Mouse (Mus musculus) intestine, postnatal 0 days (tissue): Measurements from ENCODE around the gene Ovgp1. TPM values are rescaled to one million over a fixed set of nuclear protein-coding genes. Genes with fewer than 3 reads are reported as not detected.

ENCODE experiments used
- ATAC-seq: fragments of 200-750 bp; cut with Nextera tagmentation; 2 replicates; pipeline ENCODE4 v1.8.0; 2017; ENCODE audit warnings: mild to moderate bottlenecking, moderate TSS enrichment, moderate library complexity
- H3K27ac ChIP-seq: fragments of 300-500 bp; sonication (generic); 2 replicates; pipeline ENCODE4 v1.5.1; 2014; ENCODE audit warnings: mild to moderate bottlenecking, low read depth, low read length, moderate library complexity
- H3K27me3 ChIP-seq: fragments of 300-500 bp; sonication (generic); replicated peaks from 2 replicates; pipeline ENCODE4 v1.6.1; 2014; ENCODE audit warnings: low read length, mixed read lengths; ENCODE audit not compliant: control insufficient read depth, insufficient read depth
- H3K36me3 ChIP-seq: fragments of 300-500 bp; sonication (generic); 2 replicates; pipeline ENCODE4 v1.6.1; 2014; ENCODE audit warnings: mild to moderate bottlenecking, moderate library complexity; ENCODE audit not compliant: control insufficient read depth, insufficient read depth
- H3K4me1 ChIP-seq: fragments of 300-500 bp; sonication (generic); replicated peaks from 2 replicates; pipeline ENCODE4 v1.6.1; 2014; ENCODE audit warnings: antibody characterized with exemption, low read length, mixed read lengths; ENCODE audit not compliant: control insufficient read depth, insufficient read depth
- H3K4me2 ChIP-seq: fragments of 300-500 bp; sonication (generic); replicated peaks from 2 replicates; pipeline ENCODE4 v1.6.1; 2014; ENCODE audit warnings: low read depth, mild to moderate bottlenecking, moderate library complexity
- H3K4me3 ChIP-seq: fragments of 300-500 bp; sonication (generic); 2 replicates; pipeline ENCODE4 v1.5.1; 2014; ENCODE audit warnings: low read depth, low read length
- H3K9ac ChIP-seq: fragments of 300-500 bp; sonication (generic); 2 replicates; pipeline ENCODE4 v1.6.1; 2014; ENCODE audit warnings: mild to moderate bottlenecking, low read depth, low read length
- H3K9me3 ChIP-seq: fragments of 300-500 bp; sonication (generic); 2 replicates; pipeline ENCODE4 v1.6.1; 2016; ENCODE audit warnings: mixed run types; ENCODE audit not compliant: control insufficient read depth
- CTCF ChIP-seq: sonication (generic); IDR thresholded peaks from 2 replicates; pipeline ENCODE4 v1.5.1; 2016; ENCODE audit warnings: low read depth, mild to moderate bottlenecking, control low read depth, antibody characterized with exemption, moderate library complexity
- WGBS: fragments of 180-500 bp; shearing (Covaris S2); extraction: QIAGEN DNeasy Blood & Tissue Kit; methylation state at CpG from one replicate; pipeline ENCODE4 v1.1.7; 2014; 5-methylcytosine and 5-hydroxymethylcytosine counted together
- polyA plus RNA-seq: library from polyadenylated mRNA; unstranded; fragments of >200 nt; fragmentation: Nextera tagmentation; extraction: Ambion mirVana; gene quantifications from 2 replicates; pipeline ENCODE4 v1.2.1, GENCODE M21; 2015

Ovgp1 gene
- polyA plus RNA-seq, 1 experiment from 2014 or later: 0.20 TPM

- Histone ChIP-seq H3K27ac (no peak within 1 kb of the TSS), H3K9me3 (no peaks in the 10 kb centered on the region), H3K4me3 (no peak within 1 kb of the TSS), H3K36me3 (peaks cover 1% of the 10 kb centered on the region; the same call in 1 of the 2 replicates), H3K4me2 (no peak within 1 kb of the TSS), H3K27me3 (no peaks in the 10 kb centered on the region), H3K9ac (no peak within 1 kb of the TSS), H3K4me1 (no peaks in the 10 kb centered on the region)
- ATAC-seq: no peak
- TF ChIP-seq CTCF: no peak
- WGBS: 78% methylated on average over 8 of the region's 8 CpGs
Observed at GRCm38 (mm10) chr3:105932240-105933071, 41.1 kb upstream of the Ovgp1 start, which contains the start of gene I830077J02Rik. Gene I830077J02Rik (minus strand): TSS chr3:105932664.

GRCm38 (mm10) chr3:105933926-105934325 lies 39.6 kb upstream of the Ovgp1 start:
- H3K27ac ChIP-seq: no peak overlapping the region
- H3K4me3 ChIP-seq: no peak overlapping the region
- H3K4me1 ChIP-seq: no peaks in the 10 kb centered on the region
- no peak for TF ChIP-seq CTCF
- no peaks in the 10 kb centered on the region for H3K27me3 ChIP-seq
- H3K9me3 ChIP-seq: no peaks in the 10 kb centered on the region
- WGBS: 89% methylated on average over 6 of the region's 6 CpGs
- no peak overlapping the region for H3K9ac ChIP-seq
- no peak overlapping the region for H3K4me2 ChIP-seq
- ATAC-seq: no peak
- peaks cover 7% of the 10 kb centered on the region; the same call in 1 of the 2 replicates for H3K36me3 ChIP-seq

- Histone ChIP-seq H3K4me2 (no peak overlapping the region), H3K27ac (no peak overlapping the region), H3K4me3 (no peak overlapping the region), H3K9ac (no peak overlapping the region), H3K27me3 (no peaks in the 10 kb centered on the region), H3K4me1 (no peaks in the 10 kb centered on the region), H3K9me3 (no peaks in the 10 kb centered on the region), H3K36me3 (peaks cover 7% of the 10 kb centered on the region; the same call in 1 of the 2 replicates)
- no peak for TF ChIP-seq CTCF
- WGBS: 79% methylated on average over 5 of the region's 5 CpGs
- no peak for ATAC-seq
Observed at GRCm38 (mm10) chr3:105935033-105935432, 38.5 kb upstream of the Ovgp1 start.

- no peaks in the 10 kb centered on the region for H3K9me3 ChIP-seq
- 80% methylated on average over 4 of the region's 4 CpGs for WGBS
- ATAC-seq: no peak
- no peak overlapping the region for H3K4me2 ChIP-seq
- no peak overlapping the region for H3K27ac ChIP-seq
- no peaks in the 10 kb centered on the region for H3K27me3 ChIP-seq
- no peak overlapping the region for H3K4me3 ChIP-seq
- TF ChIP-seq CTCF: no peak
- no peak overlapping the region for H3K9ac ChIP-seq
- no peaks in the 10 kb centered on the region for H3K4me1 ChIP-seq
- peaks cover 14% of the 10 kb centered on the region; the same call in 1 of the 2 replicates for H3K36me3 ChIP-seq
Observed at GRCm38 (mm10) chr3:105936111-105936510, 37.4 kb upstream of the Ovgp1 start.

- no peak overlapping the region for H3K4me3 ChIP-seq
- H3K9ac ChIP-seq: no peak overlapping the region
- H3K4me1 ChIP-seq: no peaks in the 10 kb centered on the region
- 95% methylated on average over 7 of the region's 7 CpGs for WGBS
- H3K9me3 ChIP-seq: no peaks in the 10 kb centered on the region
- H3K36me3 ChIP-seq: peaks cover 55% of the 10 kb centered on the region
- no peak for TF ChIP-seq CTCF
- H3K4me2 ChIP-seq: no peak overlapping the region
- H3K27ac ChIP-seq: no peak overlapping the region
- ATAC-seq: no peak
- no peaks in the 10 kb centered on the region for H3K27me3 ChIP-seq
Observed at GRCm38 (mm10) chr3:105951348-105951747, 22.2 kb upstream of the Ovgp1 start.

GRCm38 (mm10) chr3:105957235-105957634 lies 16.3 kb upstream of the Ovgp1 start:
- peaks cover 22% of the 10 kb centered on the region for H3K36me3 ChIP-seq
- H3K9me3 ChIP-seq: no peaks in the 10 kb centered on the region
- no peaks in the 10 kb centered on the region; the same call in 1 of the 2 replicates for H3K4me1 ChIP-seq
- no peak for ATAC-seq
- WGBS: 90% methylated on average over 1 of the region's 1 CpGs
- no peaks in the 10 kb centered on the region for H3K27me3 ChIP-seq
- H3K9ac ChIP-seq: no peak overlapping the region
- no peak overlapping the region for H3K27ac ChIP-seq
- no peak overlapping the region for H3K4me3 ChIP-seq
- H3K4me2 ChIP-seq: no peak overlapping the region; the same call in 1 of the 2 replicates
- TF ChIP-seq CTCF: peak; percentile 31; the same call in 1 of the 2 replicates
